Mouse (Mus musculus) fat pad, adult 2 months (tissue): ENCODE measurements around the gene Aar2.

ENCODE experiments used
- DNase-seq: peaks from one replicate; pipeline ENCODE4 v3.0.0-alpha.2; 2011; ENCODE audit warnings: low read depth, low spot score; ENCODE audit errors: extremely low read depth

The Aar2 gene

GRCm38 (mm10) chr2:156616513-156616912 is 69.1 kb downstream of the Aar2 start:
- DNase-seq = no peak

- no peak for DNase-seq
These were observed 70.2 kb downstream of the Aar2 start for GRCm38 (mm10) chr2:156617536-156617935.
